Mouse (Mus musculus) cerebellum, postnatal 14 days (tissue): Measurements from ENCODE around the gene Lcp1.
A peak's percentile ranks its signal among the peaks of the same experiment; 100 is the strongest.

Source experiments
- DNase-seq, 2 experiments: peaks; one replicate each; pipeline ENCODE4 v3.0.0; 2021; ENCODE audit warnings: mixed read lengths in 2 of 2

The Lcp1 gene

DNA sequence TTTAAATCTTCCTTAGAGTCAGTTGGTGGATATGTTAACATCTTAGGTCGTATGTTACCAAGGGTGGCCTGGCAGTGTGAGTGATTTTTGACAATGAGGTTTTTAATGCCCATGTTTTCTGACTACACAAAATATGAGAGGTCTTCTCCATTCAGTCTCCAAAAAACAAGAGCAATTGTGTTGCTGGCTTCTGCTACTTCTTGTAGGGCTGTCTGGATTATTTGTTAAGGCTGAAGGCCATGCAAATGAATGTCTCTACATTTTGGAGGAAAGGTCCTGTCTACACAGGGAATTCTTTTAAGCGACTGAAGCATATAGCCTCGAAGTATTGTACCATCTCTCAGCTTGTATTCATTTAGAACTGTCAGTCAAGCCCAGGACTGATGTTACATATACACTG, 46.5 kb downstream of the Lcp1 start:
- DNase-seq = no peak

- DNase-seq = no peak
These were observed 47.5 kb downstream of the Lcp1 start for GRCm38 (mm10) chr14:75178384-75178793.

GRCm38 (mm10) chr14:75178801-75179211, 47.9 kb downstream of the Lcp1 start:
- no peak for DNase-seq

- no peak for DNase-seq
These were observed 48.5 kb downstream of the Lcp1 start for GRCm38 (mm10) chr14:75179255-75179963.

DNA sequence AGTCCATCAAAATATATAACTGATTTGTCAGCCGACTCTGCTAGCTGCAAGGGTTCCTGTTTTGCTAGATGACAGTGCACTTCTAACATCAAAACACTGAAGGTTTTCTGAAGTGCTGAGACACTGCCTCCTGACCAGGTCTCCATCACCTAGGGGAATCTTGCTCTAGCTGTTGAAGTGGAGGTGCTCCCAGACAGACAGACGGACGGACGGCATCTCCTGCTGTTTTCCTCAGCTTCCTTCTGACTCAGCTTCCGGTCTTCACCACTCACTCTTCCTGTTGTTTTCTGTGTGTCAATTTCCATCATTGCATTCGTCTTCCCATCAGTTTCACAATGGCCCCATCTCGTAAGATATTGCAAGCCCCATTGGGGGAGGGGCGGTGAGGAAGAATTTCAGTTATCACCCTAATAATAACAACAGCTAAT, 49.7 kb downstream of the Lcp1 start:
- no peak for DNase-seq

DNA sequence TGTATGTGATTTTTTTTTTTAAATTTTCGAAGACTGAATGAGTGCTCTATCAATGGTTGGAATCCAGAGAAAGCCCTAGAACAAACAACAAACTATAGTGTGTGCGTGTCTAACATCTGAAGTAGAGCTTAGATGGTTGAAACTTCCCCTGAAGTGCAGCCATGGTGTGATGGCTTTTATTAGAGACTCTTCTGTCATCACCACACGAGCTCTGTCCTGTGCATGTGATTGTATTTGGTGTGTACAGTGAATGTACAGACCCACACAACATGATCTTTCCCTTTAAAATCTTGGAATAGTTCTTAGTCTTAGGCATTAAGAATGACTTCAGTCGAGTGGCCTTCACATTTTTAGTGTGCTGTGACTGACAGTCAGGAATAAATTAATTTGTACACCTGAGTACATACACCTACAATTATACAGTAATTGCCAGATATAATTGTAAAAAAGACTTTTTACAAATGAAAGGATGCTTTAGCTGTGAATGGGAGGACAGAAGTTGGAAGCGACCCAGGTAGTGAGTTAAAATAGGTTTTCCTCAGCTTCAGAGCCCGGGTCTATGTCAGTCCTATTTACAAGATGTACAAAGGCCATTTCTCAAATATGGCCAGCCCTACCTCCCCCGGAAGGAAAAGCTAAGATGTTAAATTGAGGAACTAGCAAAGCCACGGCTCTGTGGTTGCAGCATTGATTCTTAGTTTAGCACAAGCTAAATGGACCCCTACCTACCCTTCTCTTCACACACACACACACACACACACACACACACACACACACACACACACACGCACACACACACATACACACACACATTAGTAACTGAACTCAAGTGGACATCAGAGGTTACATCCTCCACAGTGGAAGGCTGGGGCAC, 50.4 kb downstream of the Lcp1 start:
- DNase-seq = no peak

GRCm38 (mm10) chr14:75182378-75182777, 51.5 kb downstream of the Lcp1 start:
- DNase-seq = no peak

- DNase-seq = no peak
These were observed 51.9 kb downstream of the Lcp1 start for GRCm38 (mm10) chr14:75182831-75183230.

- DNase-seq = no peak
These were observed 53.3 kb downstream of the Lcp1 start for GRCm38 (mm10) chr14:75184069-75184790.

DNA sequence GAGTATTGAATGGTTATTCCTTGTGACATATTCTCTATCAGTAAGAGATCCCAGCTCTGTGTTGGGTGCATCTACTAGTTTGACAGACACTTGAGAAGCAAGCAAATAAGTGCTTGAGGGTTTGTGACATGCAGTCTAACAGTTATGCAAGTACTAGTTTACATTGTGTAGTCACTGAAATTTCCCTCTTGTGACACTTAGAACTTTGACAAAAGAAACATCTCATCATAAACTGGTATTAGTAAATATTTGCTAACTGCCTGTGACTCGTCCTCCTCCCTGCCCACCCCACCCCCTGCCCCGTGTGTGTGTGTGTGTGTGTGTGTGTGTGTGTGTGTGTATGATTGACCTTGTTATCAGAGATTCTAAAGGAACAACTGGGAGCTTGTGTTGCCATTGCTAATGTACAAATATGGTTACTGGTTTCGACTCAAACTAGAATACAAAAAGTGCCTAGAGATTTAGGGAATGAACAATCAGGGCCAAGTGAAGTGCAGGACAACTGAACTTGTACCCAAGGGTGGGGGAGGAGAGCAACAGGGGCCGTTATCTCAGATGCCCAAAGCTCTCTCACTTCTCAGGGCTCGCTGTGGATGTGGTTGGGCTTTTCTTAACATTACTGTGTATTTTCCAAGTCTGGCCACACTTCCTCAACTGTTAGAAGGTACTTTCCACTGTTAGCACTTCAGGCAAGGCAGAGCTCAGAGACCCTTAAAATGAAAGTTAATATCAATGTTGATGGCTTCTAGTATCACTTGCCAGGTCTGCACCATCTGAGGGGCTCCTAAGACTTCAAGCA, 55.1 kb downstream of the Lcp1 start:
- no peak for DNase-seq

DNA sequence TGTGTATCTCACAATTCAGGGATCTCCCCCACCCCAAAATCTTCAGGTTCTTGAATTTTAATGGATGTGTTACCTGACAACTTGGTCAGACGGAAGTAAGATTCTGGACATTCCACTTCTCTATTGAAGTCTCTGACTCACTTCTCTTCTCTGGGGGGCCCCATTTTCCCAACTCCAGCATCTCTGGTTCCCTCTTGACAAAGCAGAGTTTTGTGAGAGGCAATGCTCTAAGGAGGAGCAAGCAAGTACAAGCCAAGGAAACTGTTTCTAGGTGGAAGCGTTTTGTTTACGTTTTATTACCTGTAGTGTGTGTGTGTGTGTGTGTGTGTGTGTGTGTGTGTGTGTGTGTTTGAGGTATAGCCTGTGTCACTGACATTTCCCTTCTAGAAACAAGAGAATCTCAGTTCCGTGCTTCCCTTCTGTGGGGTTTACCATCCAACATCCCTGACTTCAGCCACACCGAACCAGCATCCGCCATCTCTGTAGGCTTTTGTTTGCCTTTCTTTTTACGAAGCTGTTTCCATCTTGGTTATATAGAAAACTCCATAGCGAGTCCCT, 56.0 kb downstream of the Lcp1 start:
- no peak for DNase-seq

DNA sequence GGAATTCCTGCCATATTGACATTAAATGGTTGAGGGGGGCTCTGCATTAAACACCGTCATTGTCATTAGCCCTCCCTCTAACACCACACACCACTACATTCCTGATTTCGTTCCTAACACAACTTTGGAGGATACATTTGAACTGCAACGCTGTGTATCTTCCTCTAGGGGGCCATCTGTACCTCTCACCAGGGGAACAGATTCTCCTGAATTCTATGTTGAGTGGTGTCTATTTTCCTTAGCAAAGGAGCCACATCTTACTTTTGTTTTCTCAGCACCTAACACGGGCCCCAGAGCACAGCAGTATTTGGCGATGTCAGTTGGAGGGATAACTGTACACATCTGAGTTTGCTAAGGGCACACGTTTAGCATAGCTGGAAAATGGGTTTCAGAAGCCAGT, 57.6 kb downstream of the Lcp1 start:
- no peak for DNase-seq

GRCm38 (mm10) chr14:75189031-75189430, 58.1 kb downstream of the Lcp1 start:
- DNase-seq = no peak

GRCm38 (mm10) chr14:75190683-75191082, 59.8 kb downstream of the Lcp1 start:
- DNase-seq = no peak

- DNase-seq = no peak
These were observed 61.5 kb downstream of the Lcp1 start for GRCm38 (mm10) chr14:75192427-75192826.

- DNase-seq = no peak
These were observed 62.0 kb downstream of the Lcp1 start for GRCm38 (mm10) chr14:75192858-75193257.

DNA sequence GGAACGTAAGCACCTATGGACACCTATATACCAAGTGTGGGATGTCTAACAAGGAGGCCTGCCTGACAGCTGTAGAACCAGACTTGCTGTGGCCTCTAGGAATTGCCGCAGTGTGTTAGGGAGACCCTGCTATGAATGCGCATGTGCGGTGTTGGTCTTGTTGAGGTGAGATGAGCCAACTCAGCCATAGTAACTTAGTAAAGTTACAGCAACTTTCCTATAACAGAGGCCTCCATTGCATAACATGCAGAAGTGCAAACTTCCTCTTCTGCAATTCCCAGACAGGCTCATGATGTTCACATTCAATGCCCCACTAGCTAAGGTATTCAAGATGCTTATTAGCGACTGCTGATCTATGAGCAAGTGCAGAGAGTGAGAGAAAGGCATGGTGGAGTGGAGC, 64.6 kb downstream of the Lcp1 start:
- no peak for DNase-seq

DNA sequence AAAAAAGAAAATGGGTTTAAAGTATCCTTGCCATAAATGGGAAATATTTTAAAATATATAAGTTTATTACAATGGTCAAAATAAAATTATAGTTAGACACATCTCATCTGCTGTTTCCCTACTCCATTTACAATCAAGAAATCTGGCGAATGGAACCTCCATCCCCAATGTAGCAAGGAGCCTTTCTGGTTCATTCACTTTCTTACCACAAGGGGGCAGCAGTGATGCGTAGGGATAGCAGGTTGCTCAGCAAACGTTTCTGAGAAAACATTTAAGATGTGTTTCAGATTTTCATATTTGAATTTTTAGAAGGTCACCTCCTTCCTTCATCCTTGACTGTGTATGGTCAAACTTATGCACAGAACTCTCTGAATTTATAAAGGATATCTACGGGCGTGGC, 66.1 kb downstream of the Lcp1 start:
- DNase-seq = peak; percentile 78 to 81

DNA sequence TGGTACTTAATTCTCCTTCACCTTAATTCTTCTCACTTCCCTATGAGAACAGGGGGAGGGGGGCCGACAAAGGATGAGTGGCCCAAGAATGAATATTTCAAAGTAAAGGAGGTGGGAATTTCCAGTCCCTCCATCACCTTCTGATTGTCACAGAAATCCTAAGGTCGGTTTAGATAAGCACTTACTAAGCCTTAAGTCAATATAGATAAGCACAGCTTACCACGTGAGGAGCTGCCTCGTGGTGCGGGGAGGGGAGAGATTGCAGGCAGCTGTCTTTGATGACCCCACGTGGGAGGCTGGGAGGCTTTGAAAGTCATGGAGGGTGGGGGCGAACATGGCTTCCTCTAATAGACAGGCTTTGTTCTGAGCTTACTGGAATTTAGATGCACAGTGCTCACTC, 66.8 kb downstream of the Lcp1 start:
- DNase-seq = no peak

- DNase-seq = no peak
These were observed 74.6 kb downstream of the Lcp1 start for GRCm38 (mm10) chr14:75205363-75206051.

GRCm38 (mm10) chr14:75206307-75206706, 75.4 kb downstream of the Lcp1 start:
- DNase-seq = no peak
